In the genomic region with DNA sequence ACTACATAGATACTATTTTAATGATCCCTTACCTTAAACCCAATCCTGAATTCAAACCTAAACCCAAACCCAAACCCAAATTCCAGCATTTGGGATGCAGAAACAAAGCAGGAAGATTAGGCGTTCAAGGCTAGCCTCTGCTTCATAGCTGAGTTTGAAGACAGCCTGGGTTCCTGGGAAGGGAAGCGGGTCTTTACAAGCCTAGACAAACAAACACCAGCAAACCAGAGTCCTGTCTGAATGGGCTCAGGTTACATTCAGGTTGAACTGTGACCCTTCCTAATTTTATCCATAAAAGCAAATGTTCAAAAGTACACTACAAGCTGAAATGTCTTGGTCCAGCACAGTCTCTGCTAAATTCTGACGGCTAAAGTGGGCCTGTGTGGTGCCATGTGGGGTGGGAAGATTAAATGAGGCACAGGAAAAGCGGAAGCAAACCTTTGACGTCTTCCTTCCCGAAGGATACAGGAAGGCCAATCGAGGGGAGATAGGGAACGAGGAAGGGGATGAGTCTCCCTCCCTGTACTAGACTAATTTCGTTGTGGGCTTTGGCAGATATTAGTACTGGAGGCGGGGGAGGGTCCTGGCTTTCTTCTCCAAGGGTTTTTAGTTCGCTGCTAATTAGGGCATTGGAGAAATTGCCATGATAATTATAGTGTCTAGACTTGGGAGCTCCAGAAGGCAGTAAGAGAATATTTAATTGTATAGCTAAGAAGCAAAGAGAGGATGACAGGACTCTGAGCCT, we compare ENCODE assay signal across 8 mouse cellular contexts. TPM values are rescaled to one million over a fixed set of nuclear protein-coding genes. Genes with fewer than 3 reads are reported as not detected.
DNase-seq lines count a peak whose midpoint lies in the region; ATAC-seq and TF ChIP-seq lines count a peak whose summit lies in the region.

No protein-coding gene starts in this region.

- H3K27ac ChIP-seq in intestine, embryonic 15.5 days = 0 out of 2 replicates have a peak overlapping the region, but pooled peaks have one; percentile 13
- H3K27ac ChIP-seq in intestine, postnatal 0 days (ENCODE audit: low read depth, low read length) = no peak overlapping the region
- H3K27ac ChIP-seq in embryonic facial prominence, embryonic 11.5 days (replicated peaks; ENCODE audit: low read depth, low read length) = peak overlapping the region; percentile 65
- peak overlapping the region; percentile 45 for H3K27ac ChIP-seq in limb, embryonic 12.5 days

- H3K36me3 ChIP-seq in intestine, embryonic 15.5 days = no peaks in the 10 kb centered on the region
- no peaks in the 10 kb centered on the region for H3K36me3 ChIP-seq in intestine, postnatal 0 days (ENCODE audit: control insufficient read depth, insufficient read depth)
- H3K36me3 ChIP-seq in embryonic facial prominence, embryonic 11.5 days (replicated peaks; ENCODE audit: control insufficient read depth, insufficient read depth, low read depth, low read length) = no peaks in the 10 kb centered on the region
- H3K36me3 ChIP-seq in limb, embryonic 12.5 days = no peaks in the 10 kb centered on the region

- DNase-seq in brain, adult 2 months (ENCODE audit: low read depth, low spot score) = peak; percentile 71
- DNase-seq in embryonic facial prominence, embryonic 11.5 days (ENCODE audit: low spot score) = peak; percentile 56
- DNase-seq in spleen, postnatal 36 days (ENCODE audit: low spot score in 2 of 2) = no peak
- no peak for DNase-seq in MN1 (ENCODE audit: low spot score)
- DNase-seq in layer of hippocampus, adult 8-10 months (ENCODE audit: low spot score in 2 of 2) = no peak

- H3K9me3 ChIP-seq in intestine, embryonic 15.5 days = no peaks in the 10 kb centered on the region
- H3K9me3 ChIP-seq in intestine, postnatal 0 days (ENCODE audit: control insufficient read depth) = no peaks in the 10 kb centered on the region
- no peaks in the 10 kb centered on the region for H3K9me3 ChIP-seq in embryonic facial prominence, embryonic 11.5 days (replicated peaks; ENCODE audit: control insufficient read depth, low read length)
- no peaks in the 10 kb centered on the region for H3K9me3 ChIP-seq in limb, embryonic 12.5 days

- H3K4me2 ChIP-seq in intestine, embryonic 15.5 days (replicated peaks) = no peak overlapping the region
- H3K4me2 ChIP-seq in intestine, postnatal 0 days (replicated peaks; ENCODE audit: low read depth) = no peak overlapping the region
- H3K4me2 ChIP-seq in embryonic facial prominence, embryonic 11.5 days (ENCODE audit: low read depth, low read length) = no peak overlapping the region
- H3K4me2 ChIP-seq in limb, embryonic 12.5 days = no peak overlapping the region

- H3K4me1 ChIP-seq in intestine, embryonic 15.5 days (replicated peaks) = 0 out of 2 replicates have a peak, but pooled peaks cover 9% of the 10 kb centered on the region
- no peaks in the 10 kb centered on the region for H3K4me1 ChIP-seq in intestine, postnatal 0 days (replicated peaks; ENCODE audit: control insufficient read depth, insufficient read depth, low read length)
- no peaks in the 10 kb centered on the region; the same call in 1 of the 2 replicates for H3K4me1 ChIP-seq in embryonic facial prominence, embryonic 11.5 days (ENCODE audit: control insufficient read depth, insufficient read depth, low read length)
- peaks cover 26% of the 10 kb centered on the region for H3K4me1 ChIP-seq in limb, embryonic 12.5 days (replicated peaks)

- WGBS in intestine, embryonic 15.5 days = 54% methylated on average over 11 of the region's 11 CpGs
- WGBS in intestine, postnatal 0 days = 70% methylated on average over 11 of the region's 11 CpGs
- WGBS in embryonic facial prominence, embryonic 11.5 days = 26% methylated on average over 11 of the region's 11 CpGs
- WGBS in limb, embryonic 12.5 days = 43% methylated on average over 11 of the region's 11 CpGs

- no peaks in the 10 kb centered on the region for H3K27me3 ChIP-seq in intestine, embryonic 15.5 days (replicated peaks)
- no peaks in the 10 kb centered on the region for H3K27me3 ChIP-seq in intestine, postnatal 0 days (replicated peaks; ENCODE audit: control insufficient read depth, insufficient read depth, low read length)
- H3K27me3 ChIP-seq in embryonic facial prominence, embryonic 11.5 days (ENCODE audit: control insufficient read depth, insufficient read depth, low read length) = no peaks in the 10 kb centered on the region
- H3K27me3 ChIP-seq in limb, embryonic 12.5 days = no peaks in the 10 kb centered on the region

- H3K9ac ChIP-seq in intestine, embryonic 15.5 days = no peak overlapping the region
- H3K9ac ChIP-seq in intestine, postnatal 0 days (ENCODE audit: low read depth, low read length) = no peak overlapping the region
- no peak overlapping the region for H3K9ac ChIP-seq in embryonic facial prominence, embryonic 11.5 days (replicated peaks; ENCODE audit: low read length)
- no peak overlapping the region for H3K9ac ChIP-seq in limb, embryonic 12.5 days (replicated peaks)

- H3K4me3 ChIP-seq in intestine, embryonic 15.5 days (replicated peaks) = no peak overlapping the region
- H3K4me3 ChIP-seq in intestine, postnatal 0 days (ENCODE audit: low read depth, low read length) = no peak overlapping the region
- no peak overlapping the region for H3K4me3 ChIP-seq in embryonic facial prominence, embryonic 11.5 days (ENCODE audit: low read depth, low read length)
- H3K4me3 ChIP-seq in limb, embryonic 12.5 days (replicated peaks) = no peak overlapping the region

- ATAC-seq in intestine, embryonic 15.5 days = no peak
- ATAC-seq in intestine, postnatal 0 days = no peak
- ATAC-seq in embryonic facial prominence, embryonic 11.5 days (replicated peaks; ENCODE audit: insufficient number of reproducible peaks, low FRiP score, low TSS enrichment, low read depth) = no peak
- ATAC-seq in limb, embryonic 12.5 days (ENCODE audit: insufficient number of reproducible peaks, insufficient read depth, low FRiP score, low TSS enrichment, low read depth) = no peak

- no peak for TF ChIP-seq CTCF in intestine, postnatal 0 days (IDR thresholded peaks at IDR 0.05; ENCODE audit: low read depth)

RNA-seq across cellular contexts. Expression of a gene that starts 16.5 kb away (rescaled TPM):
- 29.0 and 32.7 TPM in 2 replicates for polyA plus RNA-seq in intestine, embryonic 15.5 days (2015; fragmentation: Nextera tagmentation; extraction: Ambion mirVana)
- 19.9 and 21.0 TPM in 2 replicates for polyA plus RNA-seq in intestine, postnatal 0 days (2015; fragmentation: Nextera tagmentation; extraction: Ambion mirVana)
- 40.3 and 45.8 TPM in 2 replicates for polyA plus RNA-seq in embryonic facial prominence, embryonic 11.5 days (2014; fragmentation: Nextera tagmentation; extraction: Ambion mirVana)
- polyA plus RNA-seq in limb, embryonic 12.5 days (2016; fragmentation: Nextera tagmentation; extraction: Ambion mirVana) = 73.5 and 75.3 TPM in 2 replicates
- total RNA-seq in layer of hippocampus, adult 8-10 months (2022) = 10 to 100 TPM; 27.6 to 44.9 (median 35.3) TPM

Comparison
In these comparisons a context has a peak if more than half of its experiments do, and no peak if none do; other contexts are left out.
1. DNase-seq: peak in brain, adult 2 months (single experiment) and embryonic facial prominence, embryonic 11.5 days (single experiment); none in spleen, postnatal 36 days (0 of 2), MN1 (single experiment) and layer of hippocampus, adult 8-10 months (0 of 2).